Mouse (Mus musculus) heart, embryonic 11.5 days (tissue): ENCODE results near the gene Hoxb1. TPM values are rescaled to one million over a fixed set of nuclear protein-coding genes. Genes with fewer than 3 reads are reported as not detected.

Experiments used
- ATAC-seq: fragments of 200-750 bp; cut with Nextera tagmentation; replicated peaks from 2 replicates; pipeline ENCODE4 v1.8.0; 2017; ENCODE audit warnings: moderate library complexity; ENCODE audit not compliant: insufficient number of reproducible peaks, low FRiP score, low TSS enrichment
- H3K27ac ChIP-seq: fragments of 300-500 bp; sonication (generic); 2 replicates; pipeline ENCODE4 v1.5.1; 2014; ENCODE audit warnings: mild to moderate bottlenecking, low read depth, low read length
- H3K27me3 ChIP-seq: fragments of 300-500 bp; sonication (generic); 2 replicates; pipeline ENCODE4 v1.6.1; 2014; ENCODE audit warnings: mild to moderate bottlenecking, low read length, mixed read lengths; ENCODE audit not compliant: control insufficient read depth, insufficient read depth
- H3K36me3 ChIP-seq: fragments of 300-500 bp; sonication (generic); 2 replicates; pipeline ENCODE4 v1.6.1; 2014; ENCODE audit warnings: mild to moderate bottlenecking, low read length, moderate library complexity, mixed read lengths; ENCODE audit not compliant: control insufficient read depth, insufficient read depth
- H3K4me1 ChIP-seq: fragments of 300-500 bp; sonication (generic); 2 replicates; pipeline ENCODE4 v1.6.1; 2014; ENCODE audit warnings: low read length; ENCODE audit not compliant: control insufficient read depth, insufficient read depth
- H3K4me2 ChIP-seq: fragments of 300-500 bp; sonication (generic); 2 replicates; pipeline ENCODE4 v1.6.1; 2014; ENCODE audit warnings: mild to moderate bottlenecking, moderate library complexity
- H3K4me3 ChIP-seq: fragments of 300-500 bp; sonication (generic); 2 replicates; pipeline ENCODE4 v1.5.1; 2014; ENCODE audit warnings: low read depth, low read length
- H3K9ac ChIP-seq: fragments of 300-500 bp; sonication (generic); 2 replicates; pipeline ENCODE4 v1.6.1; 2014; ENCODE audit warnings: mild to moderate bottlenecking, low read depth, low read length, moderate library complexity
- H3K9me3 ChIP-seq: fragments of 300-500 bp; sonication (generic); replicated peaks from 2 replicates; pipeline ENCODE4 v1.6.1; 2016; ENCODE audit warnings: low read length; ENCODE audit not compliant: control insufficient read depth
- WGBS: fragments of 180-500 bp; shearing (Covaris S2); extraction: QIAGEN DNeasy Blood & Tissue Kit; methylation state at CpG from one replicate; pipeline ENCODE4 v1.1.7; 2014; ENCODE audit not compliant: insufficient replicate concordance; 5-methylcytosine and 5-hydroxymethylcytosine counted together
- polyA plus RNA-seq: library from polyadenylated mRNA; unstranded; fragments of >200 nt; fragmentation: Nextera tagmentation; extraction: Ambion mirVana; gene quantifications from 2 replicates; pipeline ENCODE4 v1.2.1, GENCODE M21; 2014

The Hoxb1 gene
- polyA plus RNA-seq, 1 experiment from 2014 or later: 0.19 TPM

- ATAC-seq: no peak
- H3K9ac ChIP-seq: no peak overlapping the region
- H3K4me2 ChIP-seq: no peak overlapping the region
- H3K36me3 ChIP-seq: no peaks in the 10 kb centered on the region
- peaks cover 95% of the 10 kb centered on the region for H3K27me3 ChIP-seq
- no peaks in the 10 kb centered on the region for H3K9me3 ChIP-seq
- 0 out of 2 replicates have a peak, but pooled peaks cover 4% of the 10 kb centered on the region for H3K4me1 ChIP-seq
- no peak overlapping the region for H3K27ac ChIP-seq
- H3K4me3 ChIP-seq: no peak overlapping the region
- 7% methylated on average over 6 of the region's 6 CpGs for WGBS
These were observed 28.5 kb upstream of the Hoxb1 start for GRCm38 (mm10) chr11:96337026-96337425.

- Histone ChIP-seq H3K27ac (no peak overlapping the region), H3K36me3 (no peaks in the 10 kb centered on the region), H3K4me3 (no peak overlapping the region), H3K27me3 (peaks cover 96% of the 10 kb centered on the region), H3K4me2 (no peak overlapping the region; the same call in 1 of the 2 replicates), H3K9me3 (no peaks in the 10 kb centered on the region), H3K9ac (no peak overlapping the region), H3K4me1 (peaks cover 5% of the 10 kb centered on the region; the same call in 1 of the 2 replicates)
- 29% methylated on average over 7 of the region's 7 CpGs for WGBS
- no peak for ATAC-seq
These were observed 26.3 kb upstream of the Hoxb1 start for GRCm38 (mm10) chr11:96338957-96339855.

- 0 out of 2 replicates have a peak, but pooled peaks have one; percentile 19 for ATAC-seq
- Histone ChIP-seq H3K9ac (peak overlapping the region; percentile 69), H3K4me3 (peak overlapping the region; percentile 45), H3K27me3 (peaks cover 96% of the 10 kb centered on the region), H3K4me1 (peaks cover 8% of the 10 kb centered on the region), H3K4me2 (peak overlapping the region; percentile 63), H3K27ac (peak overlapping the region; percentile 79), H3K36me3 (no peaks in the 10 kb centered on the region), H3K9me3 (no peaks in the 10 kb centered on the region)
- WGBS: under 1% methylated on average over 31 of the region's 36 CpGs
These were observed 24.7 kb upstream of the Hoxb1 start for GRCm38 (mm10) chr11:96340698-96341365.

GRCm38 (mm10) chr11:96341701-96342575 lies 23.6 kb upstream of the Hoxb1 start:
- H3K4me3 ChIP-seq: peak overlapping the region; percentile 45
- H3K9me3 ChIP-seq: no peaks in the 10 kb centered on the region
- no peaks in the 10 kb centered on the region for H3K36me3 ChIP-seq
- H3K4me1 ChIP-seq: peaks cover 11% of the 10 kb centered on the region
- H3K27ac ChIP-seq: peak overlapping the region; percentile 70
- no peak for ATAC-seq
- under 1% methylated on average over 40 of the region's 40 CpGs for WGBS
- H3K4me2 ChIP-seq: peak overlapping the region; percentile 63
- H3K27me3 ChIP-seq: peaks cover 96% of the 10 kb centered on the region
- H3K9ac ChIP-seq: peak overlapping the region; percentile 72

- peak overlapping the region; percentile 63; the same call in 1 of the 2 replicates for H3K4me2 ChIP-seq
- H3K9ac ChIP-seq: no peak overlapping the region
- peak overlapping the region; percentile 70; the same call in 1 of the 2 replicates for H3K27ac ChIP-seq
- no peaks in the 10 kb centered on the region for H3K36me3 ChIP-seq
- no peak for ATAC-seq
- peaks cover 11% of the 10 kb centered on the region for H3K4me1 ChIP-seq
- 9% methylated on average over 4 of the region's 4 CpGs for WGBS
- no peak overlapping the region for H3K4me3 ChIP-seq
- H3K27me3 ChIP-seq: peaks cover 94% of the 10 kb centered on the region
- no peaks in the 10 kb centered on the region for H3K9me3 ChIP-seq
These were observed 23.0 kb upstream of the Hoxb1 start for GRCm38 (mm10) chr11:96342576-96342930.

- Histone ChIP-seq H3K36me3 (no peaks in the 10 kb centered on the region), H3K4me1 (peaks cover 11% of the 10 kb centered on the region), H3K9me3 (no peaks in the 10 kb centered on the region), H3K27me3 (peaks cover 92% of the 10 kb centered on the region), H3K9ac (no peak overlapping the region), H3K4me3 (no peak overlapping the region), H3K27ac (no peak overlapping the region), H3K4me2 (no peak overlapping the region; the same call in 1 of the 2 replicates)
- no peak for ATAC-seq
- 40% methylated on average over 2 of the region's 2 CpGs for WGBS
These were observed 22.3 kb upstream of the Hoxb1 start for GRCm38 (mm10) chr11:96343206-96343745.

GRCm38 (mm10) chr11:96344061-96344877 lies 21.3 kb upstream of the Hoxb1 start:
- ATAC-seq: 0 out of 2 replicates have a peak, but pooled peaks have one; percentile 17
- peaks cover 11% of the 10 kb centered on the region for H3K4me1 ChIP-seq
- H3K9me3 ChIP-seq: no peaks in the 10 kb centered on the region
- WGBS: 10% methylated on average over 40 of the region's 40 CpGs
- H3K9ac ChIP-seq: peak overlapping the region; percentile 52; the same call in 1 of the 2 replicates
- H3K4me2 ChIP-seq: peak overlapping the region; percentile 76
- H3K4me3 ChIP-seq: no peak overlapping the region
- peaks cover 92% of the 10 kb centered on the region for H3K27me3 ChIP-seq
- no peaks in the 10 kb centered on the region for H3K36me3 ChIP-seq
- H3K27ac ChIP-seq: peak overlapping the region; percentile 29; the same call in 1 of the 2 replicates
